Mouse (Mus musculus) neutrophil, adult 83 days (primary cell): Measurements from ENCODE around the gene Ifi27. TPM values are rescaled to one million over a fixed set of nuclear protein-coding genes. Genes with fewer than 3 reads are reported as not detected.

Source experiments
- total RNA-seq, 2 experiments: library from RNA; stranded (reverse); gene quantifications; one replicate each; pipeline ENCODE4 v1.2.4; 2023

Ifi27 gene
- 10 to 100 TPM; 78.8 to 93.3 TPM for total RNA-seq

DNA sequence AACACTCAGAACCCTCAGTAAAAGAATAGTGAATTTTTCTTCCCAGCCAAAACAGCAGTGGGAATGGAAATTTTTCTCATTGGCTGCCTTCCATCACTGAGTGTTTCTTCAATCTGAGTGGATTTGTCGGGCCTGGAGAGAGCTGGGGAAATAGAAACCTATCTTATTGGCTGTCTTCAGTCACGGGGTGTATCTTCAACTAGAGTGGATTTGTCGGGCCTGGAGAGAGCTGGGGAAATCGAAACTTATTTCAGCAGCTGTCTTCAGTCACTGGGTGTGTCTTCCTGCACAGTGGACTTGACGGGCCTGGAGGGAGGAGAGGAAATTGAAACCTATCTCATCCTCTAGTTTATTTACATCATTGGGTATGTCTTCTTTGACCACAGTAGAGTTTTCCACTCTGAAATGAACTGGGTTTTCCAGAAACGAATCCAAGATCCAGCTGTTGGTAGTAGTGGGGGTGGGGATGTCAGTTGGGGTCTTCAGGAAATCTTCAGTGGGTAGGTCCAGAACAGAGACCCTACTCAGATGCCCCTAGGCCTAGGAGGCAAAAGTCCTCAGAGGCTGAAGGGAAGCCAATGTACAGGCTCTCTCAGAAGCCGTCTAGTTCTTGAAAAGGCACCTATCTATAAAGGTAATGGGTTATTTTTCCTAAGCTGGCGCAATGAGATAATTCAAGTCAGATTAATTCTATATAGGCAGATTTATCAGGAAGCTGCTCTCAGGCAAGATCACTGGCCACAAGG is at the start of gene Ifi27:
TSS of gene Ifi27 (plus strand) at position 226 of the 746 bp plus-strand sequence.

DNA sequence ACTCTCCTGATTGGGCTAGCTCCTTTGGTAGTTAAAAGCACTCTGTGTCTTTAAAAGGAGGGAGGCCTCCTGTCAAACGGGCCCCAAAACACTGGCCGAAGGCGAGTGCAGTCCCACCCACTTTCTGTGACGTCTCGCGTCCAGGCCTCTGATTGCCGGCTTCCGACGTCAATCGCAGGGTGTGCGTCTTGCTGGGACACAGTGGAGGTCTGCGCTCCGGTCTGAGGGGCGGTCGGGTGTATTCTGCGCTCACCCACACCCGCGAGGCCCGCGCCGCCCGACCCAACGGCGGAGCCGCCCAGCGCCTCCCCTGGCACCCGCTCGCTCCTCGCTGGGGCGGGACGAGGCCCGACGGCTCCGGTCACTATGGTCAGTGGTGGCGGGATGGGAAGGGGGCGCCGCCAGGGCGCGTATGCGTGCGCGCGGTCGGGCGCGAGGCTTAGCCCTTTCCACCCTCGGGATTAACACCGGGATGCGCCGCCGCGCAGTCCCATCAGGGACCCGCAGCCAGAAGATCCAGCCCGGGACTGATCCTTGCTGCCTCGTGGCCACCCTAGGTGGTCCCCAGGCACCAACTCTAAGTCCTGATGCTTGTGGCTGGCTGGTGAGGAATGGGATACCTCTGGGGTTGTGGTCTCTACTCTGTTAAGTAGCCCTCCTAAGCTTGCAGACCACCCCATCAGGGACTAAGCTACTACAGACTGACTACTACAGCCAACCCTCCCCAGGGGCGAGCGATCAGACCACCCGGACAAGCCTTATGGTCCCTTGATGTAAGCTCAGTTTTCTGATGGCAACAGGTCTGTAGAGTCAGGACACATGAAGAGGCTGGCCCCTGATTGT is 45.3 kb upstream of the Ifi27 start, which contains the start of gene Otub2:
TSS of gene Otub2 (plus strand) at position 178 of the 843 bp plus-strand sequence.

DNA sequence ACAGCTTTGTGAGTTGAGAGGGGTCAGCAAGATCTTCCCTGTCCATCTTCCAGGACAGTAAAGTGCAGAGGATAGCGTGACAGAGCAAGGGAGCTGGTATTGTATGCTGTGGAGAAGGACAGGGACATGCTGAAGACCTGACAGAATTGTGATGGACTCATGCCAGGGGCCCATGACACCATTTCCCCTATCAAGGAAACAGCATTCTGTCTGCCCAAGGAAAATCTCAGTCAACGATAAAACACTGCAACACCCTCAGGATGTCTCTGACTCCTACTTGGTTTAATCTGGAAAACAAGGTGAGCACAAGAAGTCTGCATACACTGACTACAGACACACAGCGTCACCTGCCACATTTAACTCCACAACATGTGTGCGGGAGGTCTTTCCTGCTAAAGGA is 26.3 kb upstream of the Ifi27 start, which contains the start of gene 9330161L09Rik:
TSS of gene 9330161L09Rik (minus strand) at position 101 of the 400 bp plus-strand sequence.

DNA sequence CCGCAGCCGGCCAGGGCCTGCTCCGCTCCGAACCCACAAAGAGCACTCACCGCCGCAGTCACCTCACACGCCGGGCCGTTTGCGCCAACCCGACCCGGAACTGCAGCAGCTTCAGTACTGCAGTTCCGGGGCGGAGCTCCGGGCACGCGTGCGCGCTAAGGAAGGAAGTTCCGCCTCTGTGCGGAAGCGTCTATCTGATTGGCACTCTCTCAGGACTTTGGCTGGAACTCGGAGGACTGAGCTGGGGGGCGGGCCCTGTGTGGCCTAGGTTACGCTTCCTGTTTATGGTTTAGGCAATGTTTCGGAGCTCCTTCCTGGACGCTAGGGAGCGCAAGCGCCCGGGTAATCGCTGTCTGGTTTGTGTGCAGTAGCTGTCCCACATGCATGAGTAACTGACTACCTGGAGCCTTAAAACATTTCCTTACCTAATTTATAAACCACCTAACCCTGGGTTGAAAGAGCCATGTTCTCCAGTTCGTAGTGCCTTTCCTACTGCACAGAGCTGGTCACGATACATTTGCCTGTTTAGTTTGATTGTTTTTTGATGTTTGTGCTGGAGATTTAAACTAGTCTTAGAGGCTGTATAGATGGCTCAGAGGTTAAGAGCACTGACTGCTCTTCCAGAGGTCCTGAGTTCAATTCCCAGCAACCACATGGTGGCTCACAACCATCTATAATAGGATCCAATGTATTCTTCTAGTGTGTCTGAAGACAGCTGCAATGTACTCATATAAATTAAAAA is 8.1 kb upstream of the Ifi27 start, which contains the start of gene Ddx24:
TSS of gene Ddx24 (minus strand) at position 102 of the 742 bp plus-strand sequence.

DNA sequence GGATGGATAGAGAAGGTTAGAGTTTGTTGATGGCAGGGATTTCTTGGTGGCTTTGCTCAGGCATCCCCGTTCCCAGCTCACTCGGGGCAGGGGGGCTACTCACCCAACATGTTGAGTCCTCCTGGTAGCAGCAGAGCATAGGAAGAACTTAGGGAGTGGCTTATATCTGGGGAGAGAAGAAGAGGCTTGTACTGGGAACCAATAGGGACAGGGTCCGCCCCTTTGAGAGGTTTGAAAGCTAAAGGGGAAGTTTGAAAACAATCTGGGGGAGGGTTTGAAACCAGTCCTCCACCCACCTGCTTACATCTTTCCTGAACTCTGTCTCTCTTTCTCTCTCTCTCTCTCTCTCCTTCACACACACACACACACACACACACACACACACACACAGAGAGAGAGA is 9.5 kb downstream of the Ifi27 start, which contains the start of gene Ifi27l2a:
TSS of gene Ifi27l2a (minus strand) at position 157 of the 400 bp plus-strand sequence.

DNA sequence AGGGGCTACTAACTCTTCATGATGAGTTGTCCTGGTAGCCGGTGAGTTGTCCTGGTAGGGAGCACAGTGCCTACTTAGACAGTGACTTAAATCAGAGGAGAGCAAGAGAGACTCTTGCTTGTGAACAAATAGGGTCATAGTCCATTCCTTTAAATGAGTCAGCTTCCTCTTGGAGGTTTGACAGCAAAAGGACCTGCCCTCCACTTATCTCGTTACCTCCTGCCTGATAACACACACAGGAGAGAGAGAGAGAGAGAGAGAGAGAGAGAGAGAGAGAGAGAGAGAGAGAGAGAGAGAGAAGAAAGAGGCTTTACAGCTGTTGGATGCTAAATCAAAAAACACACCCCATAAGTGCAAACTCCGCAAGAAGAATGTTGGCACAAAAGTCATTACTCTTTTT is 23.1 kb downstream of the Ifi27 start, which contains the start of gene Ifi27l2b:
TSS of gene Ifi27l2b (minus strand) at position 84 of the 400 bp plus-strand sequence.

Other genes starting within 250 kb of the Ifi27 start
- not detected for gene Prima1, start 192.1 kb upstream of the Ifi27 start, total RNA-seq
- not detected for gene Fam181a, start 123.2 kb upstream of the Ifi27 start, total RNA-seq
- gene Asb2, start 78.2 kb upstream of the Ifi27 start, total RNA-seq: under 1 TPM in 1 of 2 experiments, not detected in 1; 0.18 TPM
- gene Otub2, start 45.5 kb upstream of the Ifi27 start, total RNA-seq: 1 to 10 TPM; 1.8 to 2.2 TPM
- 1 to 10 TPM; 1.4 to 2.5 TPM for gene 9330161L09Rik, start 26.4 kb upstream of the Ifi27 start, total RNA-seq
- 10 to 100 TPM; 57.6 to 59.6 TPM for gene Ddx24, start 8.4 kb upstream of the Ifi27 start, total RNA-seq
- gene Ifi27l2a, start 9.5 kb downstream of the Ifi27 start, total RNA-seq: 100 to 1,000 TPM; 101 to 117 TPM
- not detected for gene Ifi27l2b, start 23.0 kb downstream of the Ifi27 start, total RNA-seq
- gene Ppp4r4, start 98.1 kb downstream of the Ifi27 start, total RNA-seq: under 1 TPM; 0.09 to 0.11 TPM
- gene Serpina10, start 197.2 kb downstream of the Ifi27 start, total RNA-seq: under 1 TPM; 0.26 to 0.37 TPM
- gene Serpina6, start 223.0 kb downstream of the Ifi27 start, total RNA-seq: not detected
- not detected for gene Serpina16, start 241.9 kb downstream of the Ifi27 start, total RNA-seq